Mouse (Mus musculus) neural tube, postnatal 0 days (tissue): ENCODE data around the gene Olfr10. TPM values are rescaled to one million over a fixed set of nuclear protein-coding genes. Genes with fewer than 3 reads are reported as not detected.

Experiments
- polyA plus RNA-seq: library from polyadenylated mRNA; unstranded; fragments of >200 nt; fragmentation: Nextera tagmentation; extraction: Ambion mirVana; gene quantifications from 2 replicates; pipeline ENCODE4 v1.2.1, GENCODE M21; 2015

Olfr10 gene
- not detected in 2 replicates for polyA plus RNA-seq

DNA sequence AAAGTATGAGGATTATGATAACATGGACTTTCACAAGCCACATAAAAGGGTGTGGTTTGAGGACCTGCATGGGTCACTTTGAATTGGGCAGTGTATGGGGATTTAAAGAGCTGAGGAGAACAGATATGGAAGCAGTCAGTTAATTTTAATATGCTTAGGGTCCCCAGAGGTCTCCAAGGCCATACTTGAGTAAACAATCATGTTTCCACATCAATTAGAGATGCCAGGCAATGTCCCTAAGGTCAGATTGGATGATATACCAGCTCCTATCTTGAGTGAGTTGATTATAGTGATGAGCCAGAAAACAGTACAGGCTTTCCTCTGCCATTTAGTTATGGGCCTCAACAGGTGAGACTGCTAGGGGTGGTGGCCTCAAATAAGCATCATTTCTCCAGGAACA, at the start of gene Olfr10:
TSS of gene Olfr10 (plus strand) at position 301 of the 400 bp plus-strand sequence.

DNA sequence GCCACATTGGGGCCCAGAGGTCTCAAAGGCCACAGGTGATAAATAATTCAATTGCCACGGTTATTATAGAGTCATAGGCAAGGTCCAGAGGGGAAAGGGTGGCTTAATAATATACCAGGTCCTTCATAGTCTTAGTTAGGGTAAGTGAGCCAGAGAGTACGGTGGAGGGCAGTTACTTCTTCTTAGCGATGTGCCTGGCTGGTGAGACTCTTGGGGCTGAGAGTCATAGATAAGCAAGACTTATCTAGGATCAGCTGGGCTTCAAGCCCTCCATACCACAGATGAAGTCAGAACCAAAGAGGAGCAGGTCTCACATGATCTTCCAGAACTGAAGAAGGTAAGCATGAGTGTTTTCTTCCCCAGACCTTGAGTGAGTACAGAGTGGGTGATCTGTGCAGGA, 26.3 kb upstream of the Olfr10 start, which contains the start of gene Olfr1393:
TSS of gene Olfr1393 (plus strand) at position 83 of the 400 bp plus-strand sequence.

DNA sequence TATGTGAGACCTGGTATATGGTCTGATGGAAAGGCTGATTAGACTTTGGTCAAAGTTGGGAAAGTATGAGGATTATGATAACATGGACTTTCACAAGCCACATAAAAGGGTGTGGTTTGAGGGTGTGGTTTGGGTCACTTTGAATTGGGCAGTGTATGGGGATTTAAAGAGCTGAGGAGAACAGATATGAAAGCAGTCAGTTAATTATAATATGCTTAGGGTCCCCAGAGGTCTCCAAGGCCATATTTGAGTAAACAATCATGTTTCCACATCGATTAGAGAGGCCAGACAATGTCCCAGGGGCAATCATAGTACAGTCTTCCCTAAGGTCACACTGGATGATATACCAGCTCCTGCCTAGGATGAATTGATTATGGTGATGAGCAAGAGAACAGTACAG, 19.6 kb upstream of the Olfr10 start, which contains the start of gene Olfr1392:
TSS of gene Olfr1392 (plus strand) at position 301 of the 400 bp plus-strand sequence.

DNA sequence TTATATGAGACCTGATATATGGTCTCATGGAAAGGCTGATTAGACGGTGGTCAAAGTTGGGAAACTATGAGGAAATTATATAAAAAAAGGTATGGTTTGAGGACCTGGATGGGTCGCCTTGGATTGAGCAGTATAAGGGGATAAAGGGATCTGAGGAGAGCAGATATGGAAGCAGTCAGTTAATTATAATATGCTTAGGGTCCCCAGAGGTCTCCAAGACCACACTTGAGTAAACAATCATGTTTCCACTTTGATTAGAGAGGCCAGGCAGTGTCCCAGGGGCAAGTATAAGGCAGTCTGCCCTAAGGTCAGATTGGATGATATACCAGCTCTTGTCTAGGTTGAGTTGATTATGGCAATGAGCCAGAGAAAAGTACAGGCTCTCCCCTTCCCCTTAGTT, 17.9 kb downstream of the Olfr10 start, which contains the start of gene Olfr1391:
TSS of gene Olfr1391 (plus strand) at position 301 of the 400 bp plus-strand sequence.

DNA sequence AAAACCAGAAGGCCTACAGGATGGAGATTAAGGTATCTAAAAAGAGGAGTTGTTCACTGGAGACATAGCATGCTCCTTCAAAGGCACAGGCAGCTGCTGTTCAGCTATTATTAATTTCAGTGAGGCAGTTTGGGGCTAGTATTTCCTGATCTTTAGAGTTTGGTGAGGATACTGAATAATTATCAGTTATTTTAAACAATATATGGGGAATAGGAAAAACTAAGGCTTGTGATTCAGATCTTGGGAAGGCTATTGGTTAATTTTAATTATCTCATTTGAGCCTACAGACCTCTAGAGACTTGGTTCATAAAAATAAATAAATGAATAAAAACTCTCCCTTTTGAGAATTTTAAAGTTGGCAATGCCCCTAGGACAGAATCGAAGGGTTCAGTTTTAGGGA, 30.3 kb downstream of the Olfr10 start, which contains the start of gene Olfr1390:
TSS of gene Olfr1390 (plus strand) at position 301 of the 400 bp plus-strand sequence.

Other genes with a start within 250 kb of the Olfr10 start
- 0.26 and 0.29 TPM in 2 replicates for gene Tgtp2, start 240.5 kb upstream of the Olfr10 start, polyA plus RNA-seq
- 1.8 and 1.9 TPM in 2 replicates for gene Ifi47, start 228.2 kb upstream of the Olfr10 start, polyA plus RNA-seq
- gene Olfr1396, start 189.9 kb upstream of the Olfr10 start, polyA plus RNA-seq = not detected in 2 replicates
- not detected in 2 replicates for gene Olfr1395, start 162.5 kb upstream of the Olfr10 start, polyA plus RNA-seq
- not detected in 2 replicates for gene Olfr1394, start 150.4 kb upstream of the Olfr10 start, polyA plus RNA-seq
- 0.38 and 0.53 TPM in 2 replicates for gene Btnl9, start 117.6 kb upstream of the Olfr10 start, polyA plus RNA-seq
- 24.4 and 24.8 TPM in 2 replicates for gene Zfp62, start 101.4 kb upstream of the Olfr10 start, polyA plus RNA-seq
- gene Mgat1, start 60.5 kb upstream of the Olfr10 start, polyA plus RNA-seq = 34.4 and 34.9 TPM in 2 replicates
- 0.17 TPM in 1 of 2 replicates, not detected in the other for gene Olfr1393, start 26.4 kb upstream of the Olfr10 start, polyA plus RNA-seq
- gene Olfr1392, start 19.5 kb upstream of the Olfr10 start, polyA plus RNA-seq = 0.08 and 0.11 TPM in 2 replicates
- gene Olfr1391, start 18.0 kb downstream of the Olfr10 start, polyA plus RNA-seq = not detected in 2 replicates
- not detected in 2 replicates for gene Olfr1390, start 30.4 kb downstream of the Olfr10 start, polyA plus RNA-seq
- not detected in 2 replicates for gene Olfr1389, start 118.3 kb downstream of the Olfr10 start, polyA plus RNA-seq
- 0.08 TPM in 1 of 2 replicates, not detected in the other for gene Olfr1388, start 131.9 kb downstream of the Olfr10 start, polyA plus RNA-seq
- not detected in 2 replicates for gene Olfr1387, start 150.6 kb downstream of the Olfr10 start, polyA plus RNA-seq
- gene Olfr1386, start 160.3 kb downstream of the Olfr10 start, polyA plus RNA-seq = not detected in 2 replicates
- not detected in 2 replicates for gene Olfr1385, start 184.3 kb downstream of the Olfr10 start, polyA plus RNA-seq
- gene Olfr1384, start 202.0 kb downstream of the Olfr10 start, polyA plus RNA-seq = not detected in 2 replicates
- gene Olfr1383, start 214.9 kb downstream of the Olfr10 start, polyA plus RNA-seq = not detected in 2 replicates
- gene Olfr1382, start 223.5 kb downstream of the Olfr10 start, polyA plus RNA-seq = not detected in 2 replicates
- not detected in 2 replicates for gene Olfr1381, start 238.7 kb downstream of the Olfr10 start, polyA plus RNA-seq